Mouse (Mus musculus) CD4-positive, CD25-positive, alpha-beta regulatory T cell, adult 2 months (primary cell): ENCODE results near the gene Gm9376.

Source experiments
- DNase-seq: peaks from one replicate; pipeline ENCODE4 v3.0.0-alpha.2; 2012; ENCODE audit warnings: low read depth, low spot score

The Gm9376 gene

DNA sequence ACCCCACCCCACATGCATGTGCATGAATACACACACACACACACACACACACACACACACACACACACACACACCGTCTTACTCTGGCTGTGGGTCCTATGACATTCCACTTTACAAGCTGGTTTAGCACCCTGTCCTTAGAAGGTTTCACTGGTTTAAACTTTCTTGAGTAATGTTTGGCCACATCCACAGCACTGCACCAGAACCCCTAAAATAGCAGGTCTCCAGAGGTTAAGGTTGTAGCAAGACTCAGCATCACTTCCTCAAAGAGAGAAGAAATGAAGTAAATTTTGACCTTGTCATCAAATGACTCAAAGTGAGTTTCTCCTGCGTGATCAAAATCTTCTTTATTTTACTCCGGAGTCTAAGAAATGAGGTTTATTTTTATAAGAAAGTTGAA is 15.5 kb downstream of the Gm9376 start:
- DNase-seq: no peak

DNA sequence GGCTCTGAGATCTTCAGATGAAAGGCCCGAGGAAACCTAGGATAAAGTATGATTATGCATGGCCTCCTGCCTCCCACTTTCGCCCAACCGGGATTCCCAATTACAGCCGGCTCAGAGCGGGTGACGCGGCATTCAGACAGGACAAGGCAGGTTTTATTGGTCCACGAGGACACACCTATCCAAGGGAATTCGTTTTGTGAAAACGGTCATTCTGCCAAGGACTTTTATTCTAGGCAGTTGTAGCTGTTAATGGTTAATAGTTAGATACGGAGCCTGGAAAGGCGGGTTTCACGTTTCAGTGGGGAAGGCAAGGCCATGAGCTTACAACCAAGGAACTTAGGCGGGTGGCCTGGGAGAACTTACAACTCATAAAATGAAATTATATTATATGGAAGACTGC is 16.2 kb downstream of the Gm9376 start:
- no peak for DNase-seq

DNA sequence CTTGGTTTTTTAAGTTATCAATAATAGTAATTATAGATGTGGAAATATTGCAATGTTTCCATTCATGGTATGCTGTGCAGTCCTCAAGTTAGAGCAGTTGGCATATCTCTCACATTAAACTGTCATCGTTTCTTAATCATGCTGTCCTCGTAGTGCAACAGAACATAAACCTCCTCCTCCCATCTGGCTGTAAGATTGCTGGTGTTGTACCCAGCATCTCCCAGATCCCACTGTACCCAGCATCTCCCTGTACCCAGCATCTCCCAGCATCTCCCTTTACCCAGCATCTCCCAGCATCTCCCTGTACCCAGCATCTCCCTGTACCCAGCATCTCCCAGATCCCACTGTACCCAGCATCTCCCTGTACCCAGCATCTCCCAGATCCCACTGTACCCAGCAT is 19.3 kb downstream of the Gm9376 start:
- no peak for DNase-seq

DNA sequence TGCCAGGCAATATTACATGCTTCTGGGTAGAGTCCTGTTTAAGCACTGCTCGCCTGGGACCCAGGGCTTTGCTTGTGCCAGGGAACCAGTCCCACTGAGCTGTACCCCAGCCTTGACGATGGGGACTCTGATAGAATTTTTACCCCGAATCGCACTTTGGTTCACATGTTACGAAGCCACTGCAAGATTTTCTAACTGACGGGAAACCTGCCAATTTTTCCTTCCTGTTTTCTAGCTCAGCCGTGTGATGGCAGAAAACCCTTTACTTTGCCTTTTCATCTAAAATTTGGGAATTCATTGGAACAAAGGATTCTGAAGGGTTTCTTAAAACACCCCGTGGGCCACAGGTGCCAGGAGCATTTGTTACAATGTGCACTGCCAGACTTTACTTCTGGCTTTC is 22.4 kb downstream of the Gm9376 start:
- DNase-seq: no peak

GRCm38 (mm10) chr14:118290009-118290408 is 23.2 kb downstream of the Gm9376 start:
- DNase-seq: no peak

- no peak for DNase-seq
Measured at GRCm38 (mm10) chr14:118302606-118303005, 35.8 kb downstream of the Gm9376 start.

DNA sequence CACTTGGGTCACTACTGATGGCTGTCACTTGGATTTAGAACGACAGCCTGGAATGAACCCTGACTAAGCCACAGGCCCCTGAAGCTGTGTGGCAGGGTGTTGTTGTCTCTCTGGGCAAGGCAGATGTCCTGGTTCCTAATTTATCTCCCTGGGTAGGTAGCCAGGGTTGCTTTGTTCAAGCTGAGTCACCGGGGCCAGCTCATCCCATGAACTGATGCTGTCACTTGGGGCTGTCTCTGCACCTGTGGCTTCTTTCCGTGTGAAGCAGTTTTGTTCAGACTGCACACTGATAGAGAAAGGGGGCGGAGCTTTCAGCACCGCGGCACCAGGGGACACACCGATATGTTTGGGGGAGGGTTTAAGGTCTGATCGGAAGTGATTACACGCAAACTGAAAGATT is 37.8 kb downstream of the Gm9376 start:
- no peak for DNase-seq

GRCm38 (mm10) chr14:118305951-118306350 is 39.2 kb downstream of the Gm9376 start:
- no peak for DNase-seq

- no peak for DNase-seq
Measured at GRCm38 (mm10) chr14:118307060-118307459, 40.3 kb downstream of the Gm9376 start.

GRCm38 (mm10) chr14:118311703-118312102 is 44.9 kb downstream of the Gm9376 start:
- DNase-seq: no peak

DNA sequence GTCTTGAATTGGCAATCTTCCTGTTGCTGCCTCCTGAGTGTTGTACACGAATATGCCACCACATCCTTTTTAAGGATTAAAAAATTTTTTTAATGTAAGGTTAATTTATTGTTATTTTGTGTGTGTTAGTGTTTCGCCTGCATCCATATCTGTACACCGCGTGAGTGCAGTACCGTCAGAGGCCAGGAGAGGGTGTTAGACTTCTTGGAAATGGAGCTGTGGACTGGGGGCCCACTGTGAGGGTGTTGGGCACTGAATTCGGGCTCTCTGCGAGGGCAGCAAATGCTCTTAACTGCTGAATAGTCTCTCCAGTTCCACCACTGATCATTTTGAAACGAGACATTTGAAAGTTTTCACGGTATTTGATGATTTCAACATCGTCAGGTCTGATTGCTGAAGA is 45.9 kb downstream of the Gm9376 start:
- DNase-seq: no peak

DNA sequence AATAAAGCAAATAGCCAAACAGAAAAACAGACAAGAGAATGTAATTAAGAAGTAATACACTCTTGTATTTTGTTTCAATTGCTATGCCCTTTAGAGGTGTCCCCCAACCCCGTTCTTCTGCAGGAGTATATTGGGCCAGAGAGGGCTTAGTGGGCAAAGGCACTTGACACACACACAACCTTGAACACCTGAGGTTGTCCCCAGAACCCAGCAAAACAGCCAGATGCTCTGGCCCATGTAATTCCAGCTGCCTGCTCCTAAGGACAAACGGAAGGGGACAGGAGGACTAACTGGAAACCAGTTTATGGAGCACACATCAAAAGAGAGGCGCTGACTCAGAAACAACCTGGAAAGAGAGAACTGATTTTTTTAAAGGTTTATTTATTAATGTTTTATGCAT is 47.2 kb downstream of the Gm9376 start:
- no peak for DNase-seq

GRCm38 (mm10) chr14:118317260-118317659 is 50.5 kb downstream of the Gm9376 start:
- no peak for DNase-seq
